Mouse (Mus musculus): ENCODE measurements at regions not wholly inside any gene's neighbourhood (a gene's known extent, or its start where the extent isn't known, plus 50 kb on each side); places are given as distances from the start of the nearest gene placed in this dataset.

DNA sequence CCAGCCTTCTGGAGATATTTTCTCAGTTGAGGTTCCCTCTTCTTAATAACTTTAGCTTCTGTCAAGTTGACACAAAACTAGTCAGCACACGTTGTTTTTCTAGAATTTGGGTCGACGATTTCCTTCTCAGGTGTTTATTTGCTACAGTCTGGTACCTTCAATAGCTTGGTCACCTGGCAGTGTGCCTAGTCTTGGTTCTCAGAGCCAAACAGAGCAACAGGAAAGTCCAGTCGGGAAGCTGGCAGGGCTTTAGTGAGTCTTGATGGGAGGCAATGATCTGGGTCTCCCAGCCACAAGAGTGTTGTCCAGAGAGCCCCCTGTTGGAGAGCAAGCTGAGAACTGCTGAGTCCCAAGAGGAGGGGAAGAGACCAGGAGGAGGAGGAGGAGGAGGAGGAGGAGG lies 71.4 kb upstream of the Pik3cg start:
- TF ChIP-seq CTCF (IDR thresholded peaks at IDR 0.05; ENCODE audit: low read depth, low read length) (no peak), POLR2A (IDR thresholded peaks at IDR 0.05; ENCODE audit: extremely low read depth, insufficient read depth, low read length) (no peak)
